Mouse (Mus musculus): Measurements from ENCODE around the gene Dzip1. TPM values are rescaled to one million over a fixed set of nuclear protein-coding genes. Genes with fewer than 3 reads are reported as not detected.

The Dzip1 gene
- total and polyA plus RNA-seq, 3 experiments = 3.1 to 30.9 (median 6.9) TPM

DNA sequence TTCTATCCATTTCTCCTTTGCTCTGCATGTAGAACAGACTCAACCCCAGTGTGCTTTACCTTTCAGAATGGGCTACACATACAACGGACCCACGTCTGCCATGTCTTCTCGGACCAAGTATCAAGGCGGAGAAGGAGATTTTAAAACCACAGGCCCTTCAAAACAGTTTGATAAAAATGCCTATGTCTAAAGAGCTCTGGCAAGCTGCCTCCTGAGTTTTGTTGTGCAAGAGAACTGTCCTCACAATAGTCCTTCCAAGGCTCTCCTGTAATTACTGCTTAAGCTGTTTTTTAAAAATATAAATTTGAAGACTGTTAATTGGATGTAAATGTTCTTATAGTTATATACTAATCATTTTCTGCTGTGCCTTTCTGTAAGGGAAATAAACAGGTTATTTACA is 51.1 kb downstream of the Dzip1 start:
- Histone ChIP-seq H3K36me3 (replicated peaks) (peaks cover 8% of the 10 kb centered on the region), H3K4me1 (ENCODE audit: insufficient read depth, low read depth, low read length) (peaks cover 13% of the 10 kb centered on the region), H3K27me3 (ENCODE audit: insufficient read depth, low read length) (no peaks in the 10 kb centered on the region; the same call in 1 of the 2 replicates), H3K4me3 (ENCODE audit: low read depth, low read length) (no peak overlapping the region), H3K9me3 (replicated peaks) (peaks cover 5% of the 10 kb centered on the region)
- no peak for DNase-seq (ENCODE audit: low spot score)
- no peak for TF ChIP-seq TAL1 (conservative IDR thresholded peaks at IDR 0.05; ENCODE audit: low read depth, low read length)
- TF ChIP-seq GATA1 (IDR thresholded peaks at IDR 0.05; ENCODE audit: borderline replicate concordance, low read length) = no peak
- TF ChIP-seq POLR2AphosphoS5 (IDR thresholded peaks at IDR 0.05; ENCODE audit: insufficient replicate concordance, low read depth, low read length) = no peak
- no peak for TF ChIP-seq CTCF (IDR thresholded peaks at IDR 0.05; ENCODE audit: low read depth, low read length)
- TF ChIP-seq GATA2 (IDR thresholded peaks at IDR 0.05; ENCODE audit: borderline replicate concordance, low read depth, low read length) = no peak
- no peak for ATAC-seq (ENCODE audit: extremely low read depth, insufficient number of reproducible peaks, low FRiP score, poor library complexity, severe bottlenecking)

DNA sequence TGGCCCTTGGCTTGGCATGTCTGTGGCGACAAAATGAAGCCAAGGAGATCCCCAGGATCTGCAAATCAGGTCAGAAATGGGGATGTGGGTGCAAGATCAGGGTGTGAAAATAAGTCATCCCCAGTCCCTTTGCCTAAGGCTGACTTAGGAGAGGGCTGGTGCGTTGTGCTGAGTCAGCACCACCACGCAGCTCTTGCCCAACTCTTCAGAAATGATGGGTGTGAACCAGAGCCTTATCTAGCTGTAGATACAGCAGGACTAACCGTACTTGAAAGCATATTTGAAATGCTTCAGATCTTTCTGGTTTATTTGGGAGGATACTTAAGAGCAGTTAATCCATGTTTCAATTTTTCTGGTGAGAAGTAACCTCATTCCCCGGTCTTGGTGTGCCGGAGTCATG is 55.5 kb downstream of the Dzip1 start:
- Histone ChIP-seq H3K4me3 (ENCODE audit: low read depth, low read length) (no peak overlapping the region), H3K27me3 (ENCODE audit: insufficient read depth, low read length) (peaks cover 8% of the 10 kb centered on the region), H3K4me1 (ENCODE audit: insufficient read depth, low read depth, low read length) (peaks cover 6% of the 10 kb centered on the region; the same call in 1 of the 2 replicates), H3K9me3 (replicated peaks) (no peaks in the 10 kb centered on the region), H3K36me3 (replicated peaks) (no peaks in the 10 kb centered on the region)
- ATAC-seq (ENCODE audit: extremely low read depth, insufficient number of reproducible peaks, low FRiP score, poor library complexity, severe bottlenecking) (no peak), DNase-seq (ENCODE audit: low spot score) (no peak)
- TF ChIP-seq GATA2 (IDR thresholded peaks at IDR 0.05; ENCODE audit: borderline replicate concordance, low read depth, low read length) (no peak), GATA1 (IDR thresholded peaks at IDR 0.05; ENCODE audit: borderline replicate concordance, low read length) (no peak), POLR2AphosphoS5 (IDR thresholded peaks at IDR 0.05; ENCODE audit: insufficient replicate concordance, low read depth, low read length) (no peak), CTCF (IDR thresholded peaks at IDR 0.05; ENCODE audit: low read depth, low read length) (no peak), TAL1 (conservative IDR thresholded peaks at IDR 0.05; ENCODE audit: low read depth, low read length) (no peak)

- no peak for ATAC-seq (ENCODE audit: extremely low read depth, insufficient number of reproducible peaks, low FRiP score, poor library complexity, severe bottlenecking)
- no peak for DNase-seq (ENCODE audit: low spot score)
- H3K4me1 ChIP-seq (ENCODE audit: insufficient read depth, low read depth, low read length) = peaks cover 6% of the 10 kb centered on the region; the same call in 1 of the 2 replicates
- no peaks in the 10 kb centered on the region for H3K36me3 ChIP-seq (replicated peaks)
- H3K4me3 ChIP-seq (ENCODE audit: low read depth, low read length) = no peak overlapping the region
- no peak for TF ChIP-seq CTCF (IDR thresholded peaks at IDR 0.05; ENCODE audit: low read depth, low read length)
- no peak for TF ChIP-seq GATA1 (IDR thresholded peaks at IDR 0.05; ENCODE audit: borderline replicate concordance, low read length)
- no peak for TF ChIP-seq POLR2AphosphoS5 (IDR thresholded peaks at IDR 0.05; ENCODE audit: insufficient replicate concordance, low read depth, low read length)
- TF ChIP-seq TAL1 (conservative IDR thresholded peaks at IDR 0.05; ENCODE audit: low read depth, low read length) = no peak
- TF ChIP-seq GATA2 (IDR thresholded peaks at IDR 0.05; ENCODE audit: borderline replicate concordance, low read depth, low read length) = no peak
- peaks cover 20% of the 10 kb centered on the region for H3K27me3 ChIP-seq (ENCODE audit: insufficient read depth, low read length)
- H3K9me3 ChIP-seq (replicated peaks) = no peaks in the 10 kb centered on the region
Measured at GRCm38 (mm10) chr14:118868102-118868724, 57.0 kb downstream of the Dzip1 start.

DNA sequence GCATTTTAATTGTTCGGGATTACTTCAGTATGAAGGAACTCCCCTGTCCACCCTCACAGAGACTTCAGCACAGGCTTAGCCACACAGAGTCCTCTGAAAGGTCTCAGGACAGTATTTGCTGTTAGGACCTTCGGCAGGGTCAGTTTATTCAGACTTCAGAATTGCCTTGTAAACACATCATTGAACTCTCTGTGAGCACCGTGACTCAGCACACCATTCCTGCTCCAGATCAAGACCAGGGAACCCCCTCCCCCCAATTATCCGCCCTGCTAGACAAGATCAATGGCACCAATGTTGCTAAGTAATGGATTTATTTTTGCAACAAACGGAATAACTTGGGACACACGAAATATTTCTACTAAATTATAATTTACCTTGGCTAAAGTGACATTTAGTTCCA is 57.9 kb downstream of the Dzip1 start:
- Histone ChIP-seq H3K36me3 (replicated peaks) (no peaks in the 10 kb centered on the region), H3K4me3 (ENCODE audit: low read depth, low read length) (no peak overlapping the region), H3K4me1 (ENCODE audit: insufficient read depth, low read depth, low read length) (peaks cover 6% of the 10 kb centered on the region; the same call in 1 of the 2 replicates), H3K9me3 (replicated peaks) (no peaks in the 10 kb centered on the region), H3K27me3 (ENCODE audit: insufficient read depth, low read length) (peaks cover 20% of the 10 kb centered on the region)
- no peak for ATAC-seq (ENCODE audit: extremely low read depth, insufficient number of reproducible peaks, low FRiP score, poor library complexity, severe bottlenecking)
- no peak for TF ChIP-seq POLR2AphosphoS5 (IDR thresholded peaks at IDR 0.05; ENCODE audit: insufficient replicate concordance, low read depth, low read length)
- TF ChIP-seq CTCF (IDR thresholded peaks at IDR 0.05; ENCODE audit: low read depth, low read length) = no peak
- no peak for TF ChIP-seq TAL1 (conservative IDR thresholded peaks at IDR 0.05; ENCODE audit: low read depth, low read length)
- TF ChIP-seq GATA1 (IDR thresholded peaks at IDR 0.05; ENCODE audit: borderline replicate concordance, low read length) = no peak
- TF ChIP-seq GATA2 (IDR thresholded peaks at IDR 0.05; ENCODE audit: borderline replicate concordance, low read depth, low read length) = no peak
- no peak for DNase-seq (ENCODE audit: low spot score)

DNA sequence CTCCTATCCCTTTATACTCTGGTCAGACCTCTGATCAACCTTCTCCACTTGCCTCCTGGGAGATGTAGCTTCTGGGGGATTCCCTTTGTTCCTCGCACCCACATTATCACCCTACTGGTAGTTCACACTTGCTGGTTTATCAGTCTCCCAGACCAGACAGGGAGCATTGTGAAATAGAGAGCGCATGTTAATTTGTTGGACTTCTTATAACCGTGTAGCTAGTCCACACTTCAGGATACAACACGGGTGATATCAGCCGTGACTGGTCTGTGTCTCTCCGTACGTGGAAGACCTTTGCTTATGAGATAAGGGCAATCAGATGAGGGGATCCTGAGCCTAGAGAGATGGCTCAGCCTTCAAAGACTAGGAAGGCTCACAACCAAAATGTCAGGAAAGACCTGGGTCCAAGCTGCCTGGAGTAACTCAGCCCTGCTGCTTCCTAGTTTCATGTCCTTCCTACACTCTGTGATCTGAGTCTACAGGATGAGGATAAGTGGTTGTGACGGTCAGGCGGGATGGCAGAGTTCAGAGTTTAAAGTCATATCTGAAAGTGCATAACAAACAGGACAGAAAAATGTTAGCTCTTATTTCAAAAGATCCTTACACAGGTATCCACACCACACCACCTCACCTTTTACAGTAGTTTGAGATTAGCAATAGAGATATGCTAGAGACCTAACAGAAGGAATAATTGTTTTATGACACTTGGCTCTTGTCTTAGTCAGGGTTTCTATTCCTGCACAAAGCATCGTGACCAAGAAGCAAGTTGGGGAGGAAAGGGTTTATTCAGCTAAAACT is 59.0 kb downstream of the Dzip1 start:
- H3K27me3 ChIP-seq (ENCODE audit: insufficient read depth, low read length) = peaks cover 24% of the 10 kb centered on the region
- TF ChIP-seq TAL1 (conservative IDR thresholded peaks at IDR 0.05; ENCODE audit: low read depth, low read length) = no peak
- no peak for TF ChIP-seq POLR2AphosphoS5 (IDR thresholded peaks at IDR 0.05; ENCODE audit: insufficient replicate concordance, low read depth, low read length)
- TF ChIP-seq GATA2 (IDR thresholded peaks at IDR 0.05; ENCODE audit: borderline replicate concordance, low read depth, low read length) = no peak
- no peak for TF ChIP-seq CTCF (IDR thresholded peaks at IDR 0.05; ENCODE audit: low read depth, low read length)
- no peaks in the 10 kb centered on the region for H3K9me3 ChIP-seq (replicated peaks)
- ATAC-seq (ENCODE audit: extremely low read depth, insufficient number of reproducible peaks, low FRiP score, poor library complexity, severe bottlenecking) = no peak
- no peaks in the 10 kb centered on the region for H3K36me3 ChIP-seq (replicated peaks)
- no peak overlapping the region for H3K4me3 ChIP-seq (ENCODE audit: low read depth, low read length)
- DNase-seq (ENCODE audit: low spot score) = no peak
- H3K4me1 ChIP-seq (ENCODE audit: insufficient read depth, low read depth, low read length) = peaks cover 6% of the 10 kb centered on the region; the same call in 1 of the 2 replicates

GRCm38 (mm10) chr14:118864905-118865304 is 60.4 kb downstream of the Dzip1 start:
- TF ChIP-seq TAL1 (conservative IDR thresholded peaks at IDR 0.05; ENCODE audit: low read depth, low read length) (no peak), POLR2AphosphoS5 (IDR thresholded peaks at IDR 0.05; ENCODE audit: insufficient replicate concordance, low read depth, low read length) (no peak), GATA2 (IDR thresholded peaks at IDR 0.05; ENCODE audit: borderline replicate concordance, low read depth, low read length) (no peak), GATA1 (IDR thresholded peaks at IDR 0.05; ENCODE audit: borderline replicate concordance, low read length) (no peak), CTCF (IDR thresholded peaks at IDR 0.05; ENCODE audit: low read depth, low read length) (no peak)
- ATAC-seq (ENCODE audit: extremely low read depth, insufficient number of reproducible peaks, low FRiP score, poor library complexity, severe bottlenecking) (no peak), DNase-seq (ENCODE audit: low spot score) (no peak)
- Histone ChIP-seq H3K9me3 (replicated peaks) (no peaks in the 10 kb centered on the region), H3K4me1 (ENCODE audit: insufficient read depth, low read depth, low read length) (0 out of 2 replicates have a peak, but pooled peaks cover 4% of the 10 kb centered on the region), H3K36me3 (replicated peaks) (no peaks in the 10 kb centered on the region), H3K4me3 (ENCODE audit: low read depth, low read length) (no peak overlapping the region), H3K27me3 (ENCODE audit: insufficient read depth, low read length) (peaks cover 26% of the 10 kb centered on the region)

Data from G1E (cell line).